Mouse (Mus musculus) frontal cortex, postnatal 10 days (tissue): Measurements from ENCODE around the gene Gm3500.
"Not testable (repeated sequence)": the region's sequence is repeated elsewhere in the genome, so short reads cannot be mapped to it uniquely, and the experiment has no call there.

ENCODE experiments used
- DNase-seq, 2 experiments: peaks; one replicate each; pipeline ENCODE4 v3.0.0; 2022; ENCODE audit warnings: low spot score in 2 of 2, mixed read lengths in 1 of 2

Gene Gm3500

DNA sequence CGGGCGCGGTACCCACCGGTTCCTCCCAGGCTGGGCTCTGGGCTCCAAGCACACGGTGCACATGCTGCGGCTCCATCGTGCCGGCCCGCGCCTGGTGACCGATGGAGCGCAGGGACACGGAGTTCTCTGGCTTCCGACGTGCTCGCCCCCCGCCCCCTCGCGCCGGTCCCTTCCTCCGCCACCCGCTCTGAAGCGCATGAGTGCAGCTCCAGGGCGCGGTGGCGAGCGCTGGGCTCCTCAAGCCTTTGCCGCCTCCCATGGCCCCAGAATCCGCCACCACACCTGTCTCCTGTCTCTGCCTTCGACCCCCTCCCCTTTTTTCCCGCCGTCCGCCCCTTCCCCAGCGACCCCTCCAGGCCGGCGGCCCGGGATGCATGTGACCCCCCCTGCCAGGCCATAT is at the start of gene Gm3500:
TSS of gene Gm3500 (minus strand) at position 101 of the 400 bp plus-strand sequence.
- not testable (repeated sequence) for DNase-seq

DNA sequence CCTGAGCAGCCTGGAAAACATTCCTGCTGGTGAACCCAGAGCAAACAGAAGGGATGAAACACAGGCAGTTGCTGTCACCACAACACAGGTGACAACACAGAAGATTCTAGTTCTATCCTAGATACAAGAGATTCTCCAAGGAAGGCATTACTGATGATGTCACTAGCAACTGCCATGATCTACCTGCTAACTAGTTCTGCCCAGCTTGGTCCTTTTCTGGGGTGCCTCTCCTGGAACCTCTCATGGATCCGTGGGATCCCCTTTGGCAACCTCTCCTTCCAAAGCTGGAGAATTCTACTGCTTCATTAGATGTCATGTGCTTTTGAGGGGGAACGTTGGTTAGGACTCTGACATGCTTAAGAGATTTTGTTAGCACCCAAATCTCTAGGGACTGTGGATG is 54.0 kb downstream of the Gm3500 start, which contains the start of gene Gm3542:
TSS of gene Gm3542 (minus strand) at position 101 of the 400 bp plus-strand sequence.
- not testable (repeated sequence) for DNase-seq
